Mouse (Mus musculus): ENCODE measurements at regions not wholly inside any gene's neighbourhood (a gene's known extent, or its start where the extent isn't known, plus 50 kb on each side); places are given as distances from the start of the nearest gene placed in this dataset.

DNA sequence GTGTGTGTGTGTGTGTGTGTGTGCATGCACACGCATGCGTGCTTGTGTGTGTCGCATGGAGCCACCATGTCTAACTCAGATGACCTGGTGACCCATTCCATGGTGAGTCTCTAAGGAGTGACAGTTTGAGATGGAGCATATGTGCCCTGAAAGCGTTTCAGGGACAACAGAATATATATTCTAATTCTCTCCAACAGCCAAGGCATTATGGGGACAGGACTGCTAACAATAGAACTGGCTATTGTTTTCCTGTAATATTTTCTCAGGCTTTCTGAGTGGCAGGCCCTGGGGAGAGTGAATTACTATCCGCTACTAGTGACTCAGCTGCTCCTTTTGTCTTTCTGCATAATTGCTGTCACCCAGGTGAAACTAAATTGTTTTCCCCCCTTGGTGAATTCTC lies 898.7 kb upstream of the Lcorl start:
- H3K9ac ChIP-seq (ENCODE audit: low read depth, low read length) = no peak overlapping the region
- ATAC-seq (replicated peaks; ENCODE audit: low FRiP score, low read depth) (no peak), DNase-seq (ENCODE audit: low spot score) (no peak)
- WGBS = 65% methylated on average over 5 of the region's 5 CpGs
- H3K9me3 ChIP-seq (replicated peaks; ENCODE audit: low read length) = no peaks in the 10 kb centered on the region
- no peak overlapping the region for H3K4me3 ChIP-seq (replicated peaks; ENCODE audit: low read depth, low read length)
- H3K36me3 ChIP-seq (ENCODE audit: insufficient read depth, low read length) = no peaks in the 10 kb centered on the region
- TF ChIP-seq CTCF (IDR thresholded peaks at IDR 0.05; ENCODE audit: low read depth) = no peak
- no peaks in the 10 kb centered on the region for H3K27me3 ChIP-seq (ENCODE audit: insufficient read depth, low read length)
- H3K4me2 ChIP-seq (ENCODE audit: low read length) = no peak overlapping the region
- no peak overlapping the region for H3K27ac ChIP-seq
- H3K4me1 ChIP-seq (replicated peaks; ENCODE audit: insufficient read depth, low read length) = 0 out of 2 replicates have a peak, but pooled peaks cover 5% of the 10 kb centered on the region

DNA sequence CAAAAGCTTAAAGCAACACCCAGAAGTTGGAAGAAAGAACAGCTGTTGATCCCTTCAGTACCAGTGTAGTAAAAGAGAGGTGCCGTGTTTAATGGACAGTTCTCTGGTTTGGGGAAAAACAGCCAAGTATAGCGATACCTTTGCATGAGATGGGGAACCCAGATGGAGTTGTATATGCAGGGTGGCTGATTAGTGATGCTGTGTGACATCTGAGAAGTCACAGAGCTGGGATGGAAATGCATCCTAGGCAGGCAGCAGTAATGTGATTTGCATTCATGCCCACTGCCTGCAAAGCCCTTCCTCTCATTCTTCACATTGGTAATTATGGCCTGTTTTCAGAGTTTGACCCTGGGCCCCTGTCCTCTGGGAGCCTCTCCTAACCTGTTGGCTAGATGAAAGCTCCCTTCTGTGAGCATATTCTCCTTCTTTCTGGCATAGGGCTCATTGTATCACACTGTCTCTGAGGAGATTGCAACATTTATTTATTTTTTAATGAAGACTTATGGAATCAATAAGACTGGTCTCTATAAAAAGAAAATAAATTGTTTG lies 882.7 kb upstream of the Lcorl start:
- no peak overlapping the region for H3K9ac ChIP-seq (ENCODE audit: low read depth, low read length)
- 70% methylated on average over 2 of the region's 2 CpGs for WGBS
- no peak overlapping the region for H3K4me2 ChIP-seq (ENCODE audit: low read length)
- H3K4me1 ChIP-seq (replicated peaks; ENCODE audit: insufficient read depth, low read length) = no peaks in the 10 kb centered on the region
- ATAC-seq (replicated peaks; ENCODE audit: low FRiP score, low read depth) (no peak), DNase-seq (ENCODE audit: low spot score) (no peak)
- H3K36me3 ChIP-seq (ENCODE audit: insufficient read depth, low read length) = no peaks in the 10 kb centered on the region
- no peak for TF ChIP-seq CTCF (IDR thresholded peaks at IDR 0.05; ENCODE audit: low read depth)
- H3K9me3 ChIP-seq (replicated peaks; ENCODE audit: low read length) = no peaks in the 10 kb centered on the region
- H3K27ac ChIP-seq = no peak overlapping the region
- no peaks in the 10 kb centered on the region for H3K27me3 ChIP-seq (ENCODE audit: insufficient read depth, low read length)
- H3K4me3 ChIP-seq (replicated peaks; ENCODE audit: low read depth, low read length) = no peak overlapping the region

GRCm38 (mm10) chr5:46732510-46732909 lies 875.1 kb upstream of the Lcorl start:
- Histone ChIP-seq H3K4me3 (replicated peaks; ENCODE audit: low read depth, low read length) (no peak overlapping the region), H3K9ac (ENCODE audit: low read depth, low read length) (no peak overlapping the region), H3K4me2 (ENCODE audit: low read length) (no peak overlapping the region), H3K9me3 (replicated peaks; ENCODE audit: low read length) (no peaks in the 10 kb centered on the region), H3K4me1 (replicated peaks; ENCODE audit: insufficient read depth, low read length) (no peaks in the 10 kb centered on the region), H3K27ac (no peak overlapping the region), H3K36me3 (ENCODE audit: insufficient read depth, low read length) (no peaks in the 10 kb centered on the region), H3K27me3 (ENCODE audit: insufficient read depth, low read length) (no peaks in the 10 kb centered on the region)
- ATAC-seq (replicated peaks; ENCODE audit: low FRiP score, low read depth) = no peak
- no peak for TF ChIP-seq CTCF (IDR thresholded peaks at IDR 0.05; ENCODE audit: low read depth)
- DNase-seq (ENCODE audit: low spot score) = no peak
- WGBS = 84% methylated on average over 3 of the region's 3 CpGs

DNA sequence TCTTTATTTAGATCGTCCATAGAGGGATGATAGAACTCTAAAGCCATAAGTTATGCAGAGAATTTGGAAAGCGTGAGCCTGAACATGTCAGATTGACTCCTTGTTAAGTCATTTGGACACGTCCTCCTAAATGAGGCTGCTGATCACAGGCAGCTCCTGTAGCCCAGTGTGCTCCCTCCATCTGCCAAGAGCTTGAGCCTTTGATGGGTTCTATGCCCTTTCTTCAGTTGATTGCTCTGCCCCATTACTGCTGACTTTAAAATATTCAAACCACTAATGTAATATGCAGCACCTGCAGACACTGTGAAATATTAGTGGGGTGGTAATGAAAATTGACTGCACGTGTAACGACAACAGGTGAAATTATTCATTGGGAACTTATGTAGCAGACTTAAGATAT lies 874.6 kb upstream of the Lcorl start:
- H3K4me3 ChIP-seq (replicated peaks; ENCODE audit: low read depth, low read length) = no peak overlapping the region
- no peak overlapping the region for H3K27ac ChIP-seq
- WGBS = 68% methylated on average over 5 of the region's 5 CpGs
- no peaks in the 10 kb centered on the region for H3K4me1 ChIP-seq (replicated peaks; ENCODE audit: insufficient read depth, low read length)
- H3K36me3 ChIP-seq (ENCODE audit: insufficient read depth, low read length) = no peaks in the 10 kb centered on the region
- TF ChIP-seq CTCF (IDR thresholded peaks at IDR 0.05; ENCODE audit: low read depth) = no peak
- no peak for DNase-seq (ENCODE audit: low spot score)
- no peaks in the 10 kb centered on the region for H3K9me3 ChIP-seq (replicated peaks; ENCODE audit: low read length)
- H3K4me2 ChIP-seq (ENCODE audit: low read length) = no peak overlapping the region
- H3K9ac ChIP-seq (ENCODE audit: low read depth, low read length) = no peak overlapping the region
- no peak for ATAC-seq (replicated peaks; ENCODE audit: low FRiP score, low read depth)
- no peaks in the 10 kb centered on the region for H3K27me3 ChIP-seq (ENCODE audit: insufficient read depth, low read length)

DNA sequence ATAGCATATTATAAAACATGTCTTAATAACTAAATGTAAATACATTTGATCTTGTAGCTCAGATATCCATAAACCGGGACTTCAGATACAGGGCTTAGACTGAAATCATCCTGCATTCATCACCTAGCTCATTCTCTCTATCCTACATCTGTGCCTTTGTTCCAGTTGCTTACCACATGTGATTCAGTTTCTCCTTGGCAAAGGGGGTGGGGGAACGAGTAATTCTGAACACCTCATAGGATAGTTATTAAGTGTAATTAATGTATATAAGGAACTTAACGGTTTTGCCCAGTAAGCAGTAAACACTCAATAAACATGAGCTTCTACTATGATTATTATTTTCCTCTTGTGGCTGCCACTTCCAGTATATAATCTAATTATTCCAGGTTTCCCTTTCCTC lies 873.9 kb upstream of the Lcorl start:
- DNase-seq (ENCODE audit: low spot score) (no peak), ATAC-seq (replicated peaks; ENCODE audit: low FRiP score, low read depth) (no peak)
- no peaks in the 10 kb centered on the region for H3K9me3 ChIP-seq (replicated peaks; ENCODE audit: low read length)
- H3K27me3 ChIP-seq (ENCODE audit: insufficient read depth, low read length) = no peaks in the 10 kb centered on the region
- no peaks in the 10 kb centered on the region for H3K36me3 ChIP-seq (ENCODE audit: insufficient read depth, low read length)
- no peak for TF ChIP-seq CTCF (IDR thresholded peaks at IDR 0.05; ENCODE audit: low read depth)
- no peak overlapping the region for H3K4me2 ChIP-seq (ENCODE audit: low read length)
- no peaks in the 10 kb centered on the region for H3K4me1 ChIP-seq (replicated peaks; ENCODE audit: insufficient read depth, low read length)
- H3K9ac ChIP-seq (ENCODE audit: low read depth, low read length) = no peak overlapping the region
- 77% methylated on average over 3 of the region's 3 CpGs for WGBS
- H3K27ac ChIP-seq = no peak overlapping the region
- H3K4me3 ChIP-seq (replicated peaks; ENCODE audit: low read depth, low read length) = no peak overlapping the region

- 51% methylated on average over 3 of the region's 3 CpGs for WGBS
- Histone ChIP-seq H3K27me3 (ENCODE audit: insufficient read depth, low read length) (no peaks in the 10 kb centered on the region), H3K4me3 (replicated peaks; ENCODE audit: low read depth, low read length) (no peak overlapping the region), H3K9ac (ENCODE audit: low read depth, low read length) (no peak overlapping the region), H3K4me1 (replicated peaks; ENCODE audit: insufficient read depth, low read length) (no peaks in the 10 kb centered on the region), H3K36me3 (ENCODE audit: insufficient read depth, low read length) (no peaks in the 10 kb centered on the region), H3K9me3 (replicated peaks; ENCODE audit: low read length) (no peaks in the 10 kb centered on the region), H3K4me2 (ENCODE audit: low read length) (no peak overlapping the region), H3K27ac (no peak overlapping the region)
- TF ChIP-seq CTCF (IDR thresholded peaks at IDR 0.05; ENCODE audit: low read depth) = no peak
- DNase-seq (ENCODE audit: low spot score) = peak; percentile 4
- peak; percentile 54; the same call in 1 of the 2 replicates for ATAC-seq (replicated peaks; ENCODE audit: low FRiP score, low read depth)
Measured at GRCm38 (mm10) chr5:46709596-46709995, 852.2 kb upstream of the Lcorl start.

DNA sequence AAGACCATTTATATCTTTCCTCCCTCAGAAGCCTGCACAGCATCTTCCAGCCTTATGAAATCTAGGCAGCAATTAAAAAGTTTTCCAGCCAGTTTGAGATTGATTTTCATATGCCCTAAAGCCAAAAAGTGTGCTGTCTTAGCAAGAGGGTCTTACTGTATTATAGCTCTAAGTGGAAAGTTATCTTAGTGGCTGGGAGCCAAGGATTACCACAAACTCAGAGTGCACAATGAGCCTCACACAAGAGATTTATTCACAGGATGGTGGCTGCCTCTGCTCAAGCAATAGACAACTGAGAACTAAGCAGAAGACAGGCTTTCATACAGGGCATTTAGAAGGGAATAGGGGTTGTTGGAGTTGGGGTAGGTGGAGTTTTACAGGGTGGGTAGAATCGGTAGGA lies 850.4 kb upstream of the Lcorl start:
- Histone ChIP-seq H3K9ac (ENCODE audit: low read depth, low read length) (no peak overlapping the region), H3K4me1 (replicated peaks; ENCODE audit: insufficient read depth, low read length) (no peaks in the 10 kb centered on the region), H3K4me2 (ENCODE audit: low read length) (no peak overlapping the region), H3K27me3 (ENCODE audit: insufficient read depth, low read length) (no peaks in the 10 kb centered on the region), H3K9me3 (replicated peaks; ENCODE audit: low read length) (no peaks in the 10 kb centered on the region), H3K4me3 (replicated peaks; ENCODE audit: low read depth, low read length) (no peak overlapping the region), H3K27ac (no peak overlapping the region), H3K36me3 (ENCODE audit: insufficient read depth, low read length) (no peaks in the 10 kb centered on the region)
- 100% methylated on average over 1 of the region's 1 CpGs for WGBS
- no peak for ATAC-seq (replicated peaks; ENCODE audit: low FRiP score, low read depth)
- TF ChIP-seq CTCF (IDR thresholded peaks at IDR 0.05; ENCODE audit: low read depth) = no peak
- no peak for DNase-seq (ENCODE audit: low spot score)
